Mouse (Mus musculus) left cerebral cortex, postnatal 10 days (tissue): ENCODE measurements around the gene Myl7. TPM values are rescaled to one million over a fixed set of nuclear protein-coding genes. Genes with fewer than 3 reads are reported as not detected.
"Not testable (repeated sequence)": the region's sequence is repeated elsewhere in the genome, so short reads cannot be mapped to it uniquely, and the experiment has no call there.

ENCODE experiments used
- DNase-seq, 2 experiments: peaks; one replicate each; pipeline ENCODE4 v3.0.0; 2021 to 2022; ENCODE audit warnings: low spot score in 2 of 2, mixed read lengths in 1 of 2; ENCODE audit errors: extremely low spot score in 1 of 2
- intact Hi-C: fragments of 180-260 bp; cut with DNase I; formaldehyde crosslinking; loops from one replicate; pipeline ENCODE4 v1.15.1; 2025
- total RNA-seq, 2 experiments: library from RNA; stranded (reverse); gene quantifications; 2 replicates each; pipeline ENCODE4 v1.2.3; 2021

The Myl7 gene
- total RNA-seq, 2 experiments from 2014 or later: not detected

DNA sequence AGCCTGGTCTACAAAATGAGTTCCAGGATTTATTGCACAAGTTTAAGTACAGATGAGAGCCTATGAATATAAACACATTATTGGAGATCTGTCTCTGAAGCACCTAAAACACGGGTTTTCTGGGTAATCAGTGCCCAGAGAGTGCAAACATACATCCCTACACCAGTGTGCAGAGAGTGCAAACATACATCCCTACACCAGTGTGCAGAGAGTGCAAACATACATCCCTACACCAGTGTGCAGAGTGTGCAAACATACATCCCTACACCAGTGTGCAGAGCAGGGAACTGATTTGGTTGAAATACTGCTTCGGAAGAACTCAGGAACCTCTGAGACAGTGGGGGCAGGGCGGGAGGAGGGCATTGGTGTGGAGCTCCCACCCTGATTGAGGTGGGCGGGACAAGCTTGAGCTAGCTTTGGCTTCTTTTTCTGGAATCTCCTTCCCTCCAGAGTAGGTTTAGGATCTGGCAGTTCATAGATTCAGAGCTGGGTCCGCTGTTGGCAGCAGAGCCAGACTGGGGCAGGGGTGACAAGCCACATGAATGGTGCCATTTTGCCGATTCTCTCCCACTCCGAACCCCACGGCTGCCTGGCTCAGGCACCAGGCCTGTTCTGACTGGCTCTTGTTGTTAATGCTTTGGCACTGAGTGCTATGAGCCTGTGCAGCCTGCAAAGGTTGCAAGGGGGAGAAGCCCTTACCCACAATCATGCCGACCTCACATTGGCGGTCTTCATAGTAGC, 7.4 kb upstream of the Myl7 start:
- intact Hi-C loops: no loop called here
- DNase-seq: peak in 1 of 2 experiments; percentile 14

DNA sequence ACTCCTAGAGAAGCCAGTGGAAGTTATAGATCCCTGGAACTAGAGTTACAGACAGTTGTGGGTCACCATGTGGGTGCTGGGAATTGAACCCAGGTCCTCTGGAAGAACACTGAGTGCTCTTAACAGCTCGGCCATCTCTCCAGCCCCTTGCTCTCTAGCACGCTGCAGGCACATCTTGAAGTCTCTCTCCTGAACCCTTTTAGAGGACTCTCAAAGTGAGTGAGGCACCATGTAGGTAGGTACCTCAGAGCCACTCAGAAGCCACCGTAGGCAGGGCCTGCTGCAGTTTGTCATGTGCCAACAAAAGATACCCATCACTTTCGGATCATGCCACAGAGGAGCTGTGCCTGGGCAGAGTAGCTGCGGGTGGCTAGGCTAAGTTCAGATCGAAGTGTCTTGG, 6.3 kb upstream of the Myl7 start:
- intact Hi-C loops: no loop called here
- no peak for DNase-seq

DNA sequence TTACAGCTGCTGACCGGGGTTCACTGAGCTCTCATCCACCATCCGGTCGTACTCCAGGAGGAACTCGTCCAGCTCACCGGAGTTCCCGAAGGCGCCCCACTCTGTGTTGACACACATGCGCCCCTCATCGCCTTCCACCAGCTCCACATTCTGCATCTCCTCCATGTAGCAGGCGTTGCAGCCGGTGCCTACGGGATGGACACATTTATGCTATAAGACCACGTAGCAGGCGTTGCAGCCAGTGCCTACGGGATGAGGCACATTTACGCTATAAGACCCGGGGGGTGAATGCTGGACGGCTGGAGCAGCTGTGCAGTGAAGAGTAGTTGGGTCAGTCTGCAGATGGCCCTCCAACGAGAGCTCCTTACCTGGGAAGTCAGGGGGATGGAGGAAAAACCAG, 5.8 kb upstream of the Myl7 start:
- DNase-seq: no peak
- intact Hi-C loops: no loop called here

DNA sequence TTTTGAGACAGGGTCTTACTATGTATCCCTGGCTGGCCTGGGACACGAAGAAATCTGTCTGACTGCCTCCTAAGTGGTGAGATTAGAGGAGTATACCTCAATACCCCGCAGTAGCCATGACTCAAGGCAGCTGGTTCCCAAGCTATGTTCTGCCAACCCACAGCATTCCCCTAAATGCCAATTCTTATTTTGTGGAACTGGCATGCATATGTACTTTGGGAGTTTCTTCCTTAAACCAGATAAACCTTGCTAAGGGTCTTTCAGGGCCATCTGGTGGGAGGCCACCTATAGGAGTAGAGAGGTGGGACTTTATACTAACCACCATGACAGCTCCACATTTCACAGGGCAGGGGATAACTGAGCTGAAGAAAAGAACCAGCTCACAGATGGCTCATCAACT, 5.3 kb upstream of the Myl7 start:
- intact Hi-C loops: no loop called here
- no peak for DNase-seq

DNA sequence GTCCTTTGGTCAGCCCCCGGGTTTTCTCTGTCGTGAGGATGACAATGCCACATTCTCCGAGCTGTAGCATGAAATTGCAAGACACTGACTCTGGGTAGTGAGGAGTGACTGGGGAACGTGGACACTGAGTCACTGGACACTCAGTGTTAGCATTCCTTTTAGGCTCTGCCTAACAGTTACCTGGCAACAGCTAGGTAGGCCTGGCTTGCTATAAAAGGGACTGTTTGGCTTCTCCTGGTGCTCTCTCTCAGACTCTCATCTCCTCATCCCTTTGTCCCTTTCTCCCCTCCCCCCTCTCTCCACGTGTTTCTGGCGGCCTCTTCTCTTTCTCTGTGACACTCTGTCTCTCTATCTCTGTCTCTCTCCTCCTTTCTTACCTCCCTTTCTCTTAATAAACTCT, 3.8 kb upstream of the Myl7 start:
- intact Hi-C loops: no loop called here
- DNase-seq: no peak

DNA sequence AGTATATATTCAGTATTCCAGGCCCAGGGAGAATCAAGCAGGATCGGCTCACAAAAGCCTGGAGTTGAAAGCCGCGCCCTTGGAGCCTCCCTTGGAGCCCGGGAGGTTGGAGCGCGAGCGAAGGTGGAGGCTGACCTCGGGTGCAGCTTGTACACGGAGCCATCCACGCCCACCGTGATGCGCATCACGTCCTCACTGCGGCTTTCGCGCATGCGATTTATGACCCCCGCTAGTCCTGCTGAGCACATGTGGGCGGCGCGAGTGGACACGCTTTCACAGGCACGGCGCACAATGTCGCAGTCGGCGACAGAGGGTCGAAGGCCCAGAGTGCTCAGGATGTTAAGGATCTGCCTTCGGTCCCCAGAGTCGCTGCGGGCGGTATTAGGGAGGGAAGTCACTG, 3.4 kb upstream of the Myl7 start:
- DNase-seq: peak; percentile 45 to 84
- intact Hi-C loops: no loop called here

DNA sequence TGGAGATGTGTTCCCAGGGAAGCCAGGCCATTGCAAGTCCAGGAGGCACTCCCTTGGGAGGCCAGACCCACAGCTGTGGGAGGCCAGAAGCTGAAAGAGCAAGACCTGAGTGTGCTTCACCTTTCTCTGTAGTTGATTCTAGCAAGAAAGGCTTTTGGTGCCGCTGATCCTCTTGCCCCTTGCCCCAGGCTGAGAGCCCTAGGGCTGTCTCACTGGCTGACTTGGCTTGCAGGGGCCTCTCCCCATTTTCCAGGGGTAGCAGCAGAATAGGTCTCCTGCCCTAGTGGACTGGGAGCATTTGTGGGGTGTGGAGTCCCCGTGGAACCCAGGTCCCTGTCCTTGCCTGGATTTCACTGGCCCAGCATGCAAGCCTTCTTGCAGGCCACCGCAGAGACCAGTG, 2.7 kb upstream of the Myl7 start:
- no peak for DNase-seq
- intact Hi-C loops: no loop called here

DNA sequence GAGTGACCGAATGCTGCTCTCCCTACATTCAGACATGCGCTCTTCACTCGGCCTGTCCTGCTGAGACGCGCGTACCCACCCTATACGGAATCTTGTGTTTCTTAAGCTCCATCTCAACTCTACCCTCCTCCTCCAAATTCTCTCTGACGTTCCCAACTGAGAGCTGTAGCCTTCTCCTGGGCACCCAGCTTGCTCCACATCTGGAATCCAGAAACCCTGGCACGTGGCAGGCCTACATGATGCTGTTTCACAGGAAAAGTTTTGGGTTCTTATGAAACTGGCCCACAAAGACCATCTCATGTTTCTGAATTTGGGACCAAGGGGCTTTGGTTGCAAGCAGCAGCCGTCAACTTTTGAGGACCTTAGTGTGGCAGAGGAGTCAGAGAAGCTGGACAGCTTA, 704 bp upstream of the Myl7 start:
- DNase-seq: no peak
- intact Hi-C loops: no loop called here

DNA sequence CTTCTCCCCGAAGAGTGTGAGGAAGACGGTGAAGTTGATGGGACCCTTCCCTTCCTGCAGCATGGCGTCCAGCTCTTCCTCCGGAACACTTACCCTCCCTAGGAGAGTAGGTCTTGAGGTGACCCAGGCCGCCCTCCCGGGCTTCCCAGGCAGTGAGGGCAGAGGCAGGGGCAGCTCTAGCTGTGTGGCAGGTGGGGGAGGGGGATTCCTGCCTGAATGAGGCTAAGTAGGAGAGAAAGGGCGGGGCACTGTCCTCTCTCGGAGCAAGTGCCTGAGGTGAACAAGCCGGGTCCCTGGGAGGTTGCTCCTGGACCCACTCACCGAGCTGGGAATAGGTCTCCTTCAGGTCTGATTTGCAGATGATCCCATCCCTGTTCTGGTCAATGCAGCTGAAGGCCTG, 743 bp downstream of the Myl7 start:
- intact Hi-C loops: no loop called here
- DNase-seq: no peak

DNA sequence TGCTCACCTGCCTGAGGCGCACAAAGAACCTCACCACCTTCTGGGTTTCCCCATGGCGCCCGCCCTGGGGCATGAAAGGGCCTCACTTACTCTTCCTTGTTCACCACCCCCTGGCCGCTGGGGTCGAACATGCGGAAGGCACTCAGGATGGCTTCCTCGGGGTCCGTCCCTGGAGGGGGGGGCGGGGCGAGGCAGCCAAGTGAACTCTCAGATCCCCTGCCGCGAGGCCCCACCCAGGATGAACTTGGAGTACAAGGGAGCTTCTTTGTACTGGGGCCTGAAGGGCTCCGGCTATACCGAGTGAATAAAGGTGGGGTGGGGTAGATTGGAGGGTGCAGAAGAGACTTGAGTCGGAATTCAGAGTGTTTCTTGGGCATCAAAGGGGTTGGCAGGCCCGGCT, 1.4 kb downstream of the Myl7 start:
- DNase-seq: peak in 1 of 2 experiments; percentile 60
- intact Hi-C loops: no loop called here

DNA sequence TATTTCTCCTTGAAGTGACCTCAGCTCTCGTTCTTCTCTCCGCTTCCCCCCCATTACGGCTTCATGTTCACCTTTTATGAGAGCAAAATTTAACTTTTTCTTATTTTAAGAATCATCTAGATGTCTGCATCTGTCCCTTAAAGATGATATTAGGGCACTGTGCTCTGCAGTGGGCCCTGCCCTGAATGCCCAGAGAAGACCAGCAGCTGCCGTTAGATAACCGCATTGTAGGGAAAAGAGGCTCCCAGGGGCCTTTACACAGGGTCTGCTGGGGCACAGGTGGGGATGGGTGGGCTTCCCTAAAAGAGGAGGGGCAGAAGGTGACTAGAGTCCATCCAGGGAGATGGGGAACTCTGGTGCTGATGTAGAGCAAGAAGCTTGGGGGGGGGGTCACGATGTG, 4.8 kb downstream of the Myl7 start:
- intact Hi-C loops: no loop called here
- no peak for DNase-seq

DNA sequence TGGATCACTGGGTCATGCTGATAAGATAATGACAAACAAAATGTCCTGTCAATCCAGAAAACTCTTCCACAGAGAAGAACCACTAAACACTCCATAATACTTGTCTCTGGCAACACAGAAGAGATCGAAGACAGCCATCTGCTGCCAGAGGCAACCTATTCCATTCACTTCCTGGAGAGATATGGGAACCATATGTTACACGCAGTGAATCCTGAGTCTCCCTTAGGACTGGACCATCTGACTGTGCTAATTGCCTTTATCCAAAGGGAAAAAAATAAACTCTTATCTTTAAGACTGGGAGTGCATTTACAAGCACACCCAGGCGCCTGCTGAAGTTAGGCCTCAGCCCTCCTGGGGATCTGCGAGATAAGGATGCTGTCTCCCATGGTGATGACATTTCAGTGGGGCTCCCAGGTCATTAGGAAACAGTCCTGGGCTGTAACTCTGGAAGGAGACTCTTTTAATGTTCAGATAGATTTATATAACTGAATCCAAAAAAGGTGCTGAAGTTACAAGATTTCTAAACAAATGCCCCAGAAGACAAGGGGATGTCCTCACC, 5.7 kb downstream of the Myl7 start:
- no peak for DNase-seq
- intact Hi-C loops: no loop called here

DNA sequence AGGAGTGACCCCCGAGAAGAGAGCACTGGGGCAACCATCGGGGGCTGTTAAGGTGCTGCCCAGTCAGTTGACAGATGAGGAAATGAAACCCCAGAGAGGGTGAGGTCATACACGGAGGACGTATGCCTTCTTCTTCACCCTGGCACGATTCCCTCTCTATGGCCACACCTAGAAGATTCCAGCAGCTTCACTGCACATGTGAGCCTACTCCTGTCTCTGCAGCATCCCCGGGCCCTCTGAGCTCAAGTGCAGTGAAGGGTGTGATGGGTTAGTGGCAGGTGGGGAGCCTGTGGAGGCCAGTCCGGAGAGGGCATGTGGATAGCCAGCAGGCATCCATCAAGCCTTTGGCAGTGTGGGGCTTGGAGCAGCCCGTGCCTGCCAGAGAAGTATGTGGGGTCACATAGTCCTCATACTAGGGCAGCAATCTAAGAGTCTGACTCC, 6.4 kb downstream of the Myl7 start:
- intact Hi-C loops: no loop called here
- DNase-seq: no peak

DNA sequence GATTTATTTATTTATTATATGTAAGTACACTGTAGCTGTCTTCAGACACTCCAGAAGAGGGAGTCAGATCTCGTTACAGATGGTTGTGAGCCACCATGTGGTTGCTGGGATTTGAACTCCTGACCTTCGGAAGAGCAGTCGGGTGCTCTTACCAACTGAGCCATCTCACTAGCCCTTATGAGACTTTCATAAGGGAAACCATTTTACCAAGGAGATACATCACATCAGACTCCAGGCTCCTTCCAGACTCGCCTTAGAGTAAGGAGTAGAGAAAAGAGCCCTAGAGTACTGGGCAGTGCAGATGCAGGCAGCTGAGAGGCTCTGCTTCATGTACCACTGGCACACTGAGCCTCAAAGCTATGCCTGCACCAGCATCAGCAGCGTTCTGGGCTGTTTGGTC, 10.0 kb downstream of the Myl7 start:
- intact Hi-C loops, DNase-seq: not testable (repeated sequence)

DNA sequence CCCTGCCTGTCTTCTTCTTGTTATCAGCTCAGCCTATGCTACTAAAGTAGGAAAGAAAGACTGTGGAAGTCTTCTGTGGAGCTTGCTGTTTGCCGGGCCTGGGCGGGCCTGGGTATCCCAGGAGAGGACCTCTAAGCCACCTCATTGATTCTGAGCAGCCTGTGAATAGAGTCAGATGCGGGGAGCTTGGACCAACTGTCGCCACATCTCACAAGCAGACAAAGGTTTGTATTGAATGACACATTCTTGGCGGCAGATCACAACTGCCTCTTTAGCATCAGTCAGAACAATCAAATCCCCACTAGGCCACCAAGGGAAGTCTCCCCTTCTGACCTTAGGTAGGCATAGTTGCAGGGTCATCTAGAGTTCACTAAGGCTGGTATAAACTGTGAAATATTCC, 11.3 kb downstream of the Myl7 start:
- intact Hi-C loops: no loop called here
- DNase-seq: no peak

DNA sequence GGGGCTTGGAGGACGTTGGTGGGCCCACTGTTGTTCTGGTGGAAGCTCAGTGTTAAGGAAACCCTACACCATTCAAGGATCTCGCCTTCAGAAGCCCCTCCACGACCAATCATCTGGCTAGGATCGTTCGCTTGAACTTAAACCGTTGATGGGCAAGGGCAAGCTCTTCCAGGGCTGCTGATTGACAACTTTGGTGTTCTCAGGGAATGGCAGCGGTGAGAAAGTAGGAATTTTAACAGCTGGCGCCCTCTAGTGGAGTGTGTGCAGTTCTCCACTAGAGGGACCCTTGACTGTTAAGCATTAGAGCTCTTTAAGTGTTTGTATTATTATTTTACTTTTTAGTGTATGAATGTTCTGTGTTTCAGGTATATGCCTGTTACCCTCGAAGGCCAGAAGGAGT, 12.4 kb downstream of the Myl7 start:
- peak; percentile 48 to 67 for DNase-seq
- intact Hi-C loops: no loop called here

DNA sequence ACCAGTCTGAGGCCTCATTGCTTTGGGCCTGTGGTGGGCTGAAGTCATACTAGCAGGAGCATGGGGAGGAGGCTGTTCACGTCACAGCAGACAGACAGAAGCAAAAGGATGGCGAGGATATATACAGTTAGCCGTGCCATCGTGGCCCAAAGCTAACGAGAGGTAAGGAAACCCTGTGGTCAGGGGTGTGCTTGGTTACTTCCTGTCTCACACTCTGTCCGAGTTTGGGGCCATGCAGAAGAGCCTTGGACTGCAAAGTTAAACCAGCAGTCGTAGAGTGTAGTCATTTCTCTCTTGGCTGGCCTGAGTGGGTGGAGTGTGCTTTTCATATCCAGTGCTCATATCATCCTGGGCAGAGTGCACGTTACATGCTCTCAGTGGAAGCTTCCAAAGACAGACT, 16.1 kb downstream of the Myl7 start:
- intact Hi-C loops: no loop called here
- DNase-seq: no peak

DNA sequence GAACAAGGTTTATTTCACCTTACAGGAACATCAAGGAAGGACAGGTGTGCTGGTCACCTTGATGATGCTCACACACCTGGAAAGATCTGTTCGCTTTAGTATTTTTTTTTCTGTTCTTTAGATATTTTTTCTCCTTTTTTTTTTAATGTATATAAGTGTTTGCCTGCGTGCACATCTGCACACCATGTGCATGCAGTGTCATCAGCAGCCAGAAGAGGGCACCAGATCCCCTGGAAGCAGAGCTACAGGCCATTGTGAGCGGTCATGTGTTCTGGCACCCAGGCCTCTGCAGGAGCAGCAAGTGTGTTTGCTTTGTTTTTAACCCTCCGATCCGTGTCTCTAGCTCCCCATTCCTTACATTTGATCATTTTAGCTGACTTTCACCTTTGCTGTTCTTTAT, 18.7 kb downstream of the Myl7 start:
- intact Hi-C loops: loop anchor here (5.0 kb wide), 2 partner anchors 43 to 77 kb away; partner anchors contain the start of genes Polm and Ykt6
- DNase-seq: peak; percentile 52 to 77

DNA sequence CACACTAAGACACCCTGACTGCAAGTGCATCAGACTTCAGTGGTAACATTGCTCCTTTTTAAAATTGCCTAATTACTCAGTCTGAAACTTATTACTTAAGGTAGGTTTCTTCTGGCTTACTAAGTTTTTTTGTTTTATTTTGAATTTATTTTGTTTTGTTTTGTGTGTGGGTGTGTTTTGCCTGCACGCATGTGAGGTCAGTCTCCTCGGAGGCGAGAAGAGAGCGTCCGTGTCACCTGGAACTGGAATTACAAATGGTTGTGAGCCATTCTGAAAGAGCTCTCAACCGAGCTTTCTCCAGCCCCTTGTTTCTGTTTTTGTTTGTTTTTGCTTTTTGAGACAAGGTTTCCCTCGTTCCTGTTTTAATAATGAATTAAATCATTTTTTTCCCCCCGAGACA, 19.9 kb downstream of the Myl7 start:
- intact Hi-C loops: loop anchor here (5.0 kb wide), 2 partner anchors 41 to 79 kb away; partner anchors contain the start of genes Polm and Ykt6
- no peak for DNase-seq

DNA sequence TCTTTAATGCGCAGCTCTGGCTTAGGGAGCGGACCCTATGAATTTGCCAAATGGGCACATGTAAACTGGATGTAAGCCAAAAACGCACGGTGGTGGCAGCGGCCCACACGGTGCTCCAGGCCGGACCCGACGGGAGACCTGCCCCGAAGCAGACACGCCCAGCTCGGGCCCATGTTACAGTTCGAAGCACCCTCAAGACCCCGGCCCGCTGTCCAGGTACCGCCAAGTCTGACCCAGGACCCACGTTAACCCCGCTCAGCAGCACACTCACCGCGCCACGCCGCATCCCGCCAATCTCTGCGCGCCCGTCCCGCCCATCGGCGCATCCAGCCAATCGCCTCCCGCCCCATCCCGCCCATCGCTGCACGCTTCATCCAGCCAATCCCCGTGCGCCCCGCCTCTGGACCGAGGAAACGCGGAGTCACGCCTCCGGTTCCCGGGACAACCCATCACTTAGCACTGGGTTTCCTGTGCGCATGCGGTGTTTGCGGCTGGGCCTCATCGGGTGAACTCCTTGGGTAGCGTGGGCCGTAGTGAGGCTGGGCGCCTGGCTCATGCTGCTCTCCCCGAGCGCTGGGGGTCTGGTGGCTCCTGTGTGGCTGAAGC, 20.6 kb downstream of the Myl7 start, which contains the start of gene Pold2:
Gene Pold2, minus strand, starts transcription at position 372 of the 606 bp plus-strand sequence.
- intact Hi-C loops: loop anchor here (5.0 kb wide), 2 partner anchors 41 to 79 kb away; partner anchors contain the start of genes Polm and Ykt6
- peak; percentile 97 to 99 for DNase-seq
